Mouse (Mus musculus): Measurements from ENCODE around the gene Cyfip1.

Gene Cyfip1

GRCm38 (mm10) chr7:55928649-55929048 lies 87.1 kb downstream of the Cyfip1 start:
- intact Hi-C loops (cut with DNase I): no loop called here

GRCm38 (mm10) chr7:55935025-55935424 lies 93.5 kb downstream of the Cyfip1 start:
- intact Hi-C loops (cut with DNase I): no loop called here

GRCm38 (mm10) chr7:55938341-55938740 lies 96.8 kb downstream of the Cyfip1 start:
- intact Hi-C loops (cut with DNase I): no loop called here

DNA sequence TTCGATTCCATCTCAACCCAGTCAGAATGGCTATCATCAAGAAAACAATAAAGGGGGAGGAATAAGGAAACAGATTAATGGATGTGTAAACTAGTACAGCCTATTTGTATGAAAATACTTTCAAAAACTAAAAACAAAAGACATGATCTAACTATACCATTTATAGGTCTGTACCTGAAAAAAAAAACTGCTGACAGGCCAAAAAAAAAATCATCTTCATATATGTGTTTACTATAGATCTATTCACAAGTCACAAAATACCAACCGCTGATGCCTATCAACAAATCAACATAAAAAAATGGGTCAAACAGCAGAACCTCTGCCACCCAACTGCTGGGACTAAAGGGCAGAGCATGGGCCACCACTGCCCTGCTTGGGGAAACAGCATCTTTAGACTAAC lies 114.5 kb downstream of the Cyfip1 start:
- intact Hi-C loops (cut with DNase I): no loop called here

- intact Hi-C loops (cut with DNase I): no loop called here
Observed at GRCm38 (mm10) chr7:55957178-55957577, 115.6 kb downstream of the Cyfip1 start.

DNA sequence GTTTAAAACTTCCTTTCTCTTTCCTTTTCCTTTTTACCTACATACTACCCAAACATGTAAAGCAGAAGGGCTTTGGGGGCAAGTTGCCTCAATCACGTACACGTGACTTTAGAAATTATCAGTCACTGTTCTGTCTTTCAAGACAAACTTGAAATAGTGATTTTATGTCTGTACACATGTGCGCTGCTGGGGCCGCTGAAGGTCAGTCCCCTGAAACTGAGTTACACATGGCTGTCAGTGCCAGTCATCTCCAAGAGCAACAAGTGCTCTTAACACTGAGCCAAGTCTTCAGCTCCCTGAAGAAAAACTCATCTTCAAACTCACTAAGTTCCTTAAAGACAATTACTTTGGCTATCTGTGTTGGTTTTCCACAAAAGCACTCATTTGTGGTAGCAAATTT lies 116.4 kb downstream of the Cyfip1 start:
- intact Hi-C loops (cut with DNase I): no loop called here

DNA sequence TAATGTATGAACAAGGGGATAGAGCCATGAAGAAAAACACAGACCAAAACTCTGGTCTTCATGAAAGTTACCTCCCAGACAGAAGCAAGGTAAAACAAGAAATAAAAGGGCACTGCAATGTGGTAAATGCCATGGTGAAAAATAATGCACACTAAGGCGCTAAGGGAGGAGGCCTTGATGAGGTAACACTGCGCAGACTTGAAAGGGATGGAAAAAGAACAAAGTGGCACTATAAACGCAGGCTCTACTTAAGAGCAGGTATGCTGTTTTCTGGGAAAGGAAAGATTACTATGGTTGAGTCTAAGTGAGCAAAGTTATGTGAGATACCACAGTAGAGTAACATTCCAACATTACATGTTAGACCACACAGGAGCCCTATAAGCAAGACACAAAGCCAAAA lies 118.3 kb downstream of the Cyfip1 start:
- intact Hi-C loops (cut with DNase I): no loop called here

DNA sequence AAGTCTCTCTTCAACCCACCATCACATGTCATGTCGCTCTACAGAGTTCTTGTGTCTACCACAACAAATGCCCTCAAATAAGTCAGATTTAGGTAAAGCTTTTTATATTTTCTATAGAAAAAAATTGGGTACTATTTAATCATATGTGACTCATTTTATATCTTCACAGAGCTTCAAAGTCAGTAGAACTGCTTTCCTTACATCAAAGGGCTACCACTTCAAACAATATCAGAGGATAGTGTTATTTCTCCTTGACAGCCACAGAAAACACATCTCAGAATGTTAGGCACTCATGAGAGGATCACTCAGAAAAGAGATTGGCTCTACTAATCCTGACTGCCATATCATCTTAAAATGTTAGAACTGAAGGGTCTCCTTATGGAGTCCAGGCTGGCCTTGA lies 119.0 kb downstream of the Cyfip1 start:
- intact Hi-C loops (cut with DNase I): no loop called here

DNA sequence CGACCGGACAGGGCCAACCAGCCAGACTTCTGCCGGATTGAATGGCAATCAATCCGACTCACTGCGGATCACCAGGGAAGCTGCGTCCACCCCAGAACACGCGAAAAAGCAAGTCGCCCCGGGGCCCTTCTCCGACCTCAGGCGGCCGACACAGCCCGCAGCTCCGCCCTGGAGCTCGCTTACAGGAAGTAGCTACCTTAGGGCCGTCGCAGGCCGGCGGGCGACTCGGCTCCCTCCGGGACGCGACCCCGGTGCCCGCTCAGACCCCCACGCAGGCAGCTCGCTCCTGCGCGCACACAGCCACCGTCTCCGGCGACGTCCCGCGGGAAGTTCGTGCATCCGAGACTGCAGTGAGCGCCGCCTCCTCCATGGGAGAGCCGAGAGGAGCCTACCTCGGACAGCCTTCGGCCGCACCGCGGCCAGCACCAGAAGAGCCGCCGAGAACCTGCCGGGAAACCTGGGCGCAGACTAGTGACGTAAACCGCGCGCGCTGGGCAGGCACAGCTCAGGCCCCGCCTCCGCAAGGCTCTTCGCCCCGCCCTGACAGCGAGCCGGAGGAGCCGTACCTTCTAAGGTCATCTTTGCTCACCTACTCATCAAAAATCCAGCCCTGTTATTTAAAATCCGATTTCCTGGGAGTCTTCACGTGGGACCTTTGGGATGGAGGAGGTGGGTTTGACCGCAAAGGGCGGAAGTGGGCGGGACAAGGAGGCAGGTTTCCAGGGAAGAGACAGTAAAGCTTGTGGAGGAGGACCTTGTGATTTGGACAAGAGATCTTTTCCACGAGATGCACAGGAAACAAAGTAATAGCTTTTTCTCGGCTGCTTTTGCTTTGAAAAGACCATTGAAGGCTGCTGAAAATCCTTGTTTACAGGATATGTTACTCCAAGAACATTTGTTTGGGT lies 120.7 kb downstream of the Cyfip1 start, which contains the start of gene Nipa2:
Nipa2 (minus strand) TSS at position 473 of the 905 bp plus-strand sequence.
- intact Hi-C loops (cut with DNase I): no loop called here

GRCm38 (mm10) chr7:55966866-55967460 lies 125.4 kb downstream of the Cyfip1 start:
- intact Hi-C loops (cut with DNase I): no loop called here

DNA sequence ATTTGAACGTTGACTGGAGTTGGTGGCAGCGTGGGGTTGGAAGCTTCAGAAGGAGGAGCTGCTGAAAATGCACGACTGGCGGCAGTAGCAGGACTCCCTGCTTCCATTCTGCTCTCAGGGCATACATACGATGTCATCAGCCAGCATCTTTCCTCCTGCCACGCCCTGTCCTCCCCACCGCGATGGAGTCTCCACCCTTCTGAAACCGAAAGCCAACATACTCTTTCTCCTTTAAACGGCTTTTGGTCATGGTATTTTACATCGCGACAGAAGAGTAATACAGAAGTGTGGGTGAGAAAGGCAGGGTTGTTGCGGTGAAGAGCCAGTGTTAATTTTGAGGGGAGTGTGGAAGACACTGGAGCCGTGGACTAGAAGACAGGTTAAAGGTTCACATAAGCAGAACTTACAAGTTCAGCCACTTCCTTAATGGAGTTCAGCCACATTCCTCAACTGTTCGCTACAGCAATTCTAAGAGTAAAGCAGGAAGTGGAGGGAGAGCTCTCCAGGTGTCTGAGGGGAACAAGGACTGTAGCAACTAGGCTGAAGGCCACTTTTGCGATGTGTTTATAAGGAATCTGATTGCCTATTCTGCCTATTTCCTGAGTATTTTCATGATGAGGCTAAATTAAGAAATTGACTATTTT lies 126.8 kb downstream of the Cyfip1 start:
- intact Hi-C loops (cut with DNase I): no loop called here

GRCm38 (mm10) chr7:55969415-55969814 lies 127.9 kb downstream of the Cyfip1 start:
- intact Hi-C loops (cut with DNase I): no loop called here

GRCm38 (mm10) chr7:55974429-55974828 lies 132.9 kb downstream of the Cyfip1 start:
- intact Hi-C loops (cut with DNase I): no loop called here

GRCm38 (mm10) chr7:55981511-55981910 lies 140.0 kb downstream of the Cyfip1 start:
- intact Hi-C loops (cut with DNase I): no loop called here

Data from adrenal gland (tissue).